Mouse (Mus musculus): ENCODE measurements around the gene Cd300ld2. TPM values are rescaled to one million over a fixed set of nuclear protein-coding genes. Genes with fewer than 3 reads are reported as not detected.
"Not testable (repeated sequence)": the region's sequence is repeated elsewhere in the genome, so short reads cannot be mapped to it uniquely, and the experiment has no call there.

Gene Cd300ld2
- total RNA-seq (2021) = not detected in 2 replicates
- long read RNA-seq = 0 reads

DNA sequence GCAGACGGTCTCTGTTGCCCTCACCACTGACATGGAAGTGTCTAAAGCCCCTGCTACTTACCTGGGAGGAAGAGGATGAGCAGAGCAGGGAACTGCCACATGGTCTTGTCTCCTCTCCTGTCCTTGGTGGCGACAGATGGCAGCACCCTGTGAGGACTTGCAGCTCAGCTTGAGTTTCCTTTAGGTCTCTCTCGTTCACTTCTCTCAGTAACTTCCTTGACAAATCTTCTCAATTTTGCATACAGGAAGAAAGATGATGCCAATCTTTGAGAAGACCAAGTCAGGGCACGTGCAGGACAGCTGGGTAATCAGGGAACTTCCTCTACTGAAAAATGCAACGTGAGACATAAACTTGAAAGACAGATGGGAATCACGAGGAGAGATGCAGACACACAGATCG, at the start of gene Cd300ld2:
Cd300ld2 (minus strand) TSS at position 101 of the 400 bp plus-strand sequence.
- not testable (repeated sequence) for DNase-seq

DNA sequence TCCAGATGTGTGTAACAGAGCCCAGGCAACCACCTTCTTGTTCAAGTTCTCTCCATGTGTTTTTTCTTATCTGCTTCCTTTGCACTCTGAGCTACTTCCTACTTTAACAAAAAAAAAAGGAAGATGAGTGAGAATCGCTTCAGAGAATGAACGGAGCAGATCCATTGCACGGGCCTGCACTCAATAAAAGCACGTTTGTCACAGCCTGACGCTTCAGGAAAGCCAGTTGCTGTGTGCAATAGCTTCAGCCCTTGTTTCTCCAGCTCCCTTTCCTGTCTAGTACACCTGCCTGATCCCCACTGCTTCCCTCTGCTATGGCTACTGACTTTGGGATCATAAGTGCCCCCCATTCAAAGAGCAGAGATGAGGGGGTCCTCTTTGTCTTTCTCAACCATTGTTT, 46.1 kb upstream of the Cd300ld2 start, which contains the start of gene Cd300e:
Cd300e (minus strand) TSS at position 101 of the 400 bp plus-strand sequence.
- DNase-seq = no peak

DNA sequence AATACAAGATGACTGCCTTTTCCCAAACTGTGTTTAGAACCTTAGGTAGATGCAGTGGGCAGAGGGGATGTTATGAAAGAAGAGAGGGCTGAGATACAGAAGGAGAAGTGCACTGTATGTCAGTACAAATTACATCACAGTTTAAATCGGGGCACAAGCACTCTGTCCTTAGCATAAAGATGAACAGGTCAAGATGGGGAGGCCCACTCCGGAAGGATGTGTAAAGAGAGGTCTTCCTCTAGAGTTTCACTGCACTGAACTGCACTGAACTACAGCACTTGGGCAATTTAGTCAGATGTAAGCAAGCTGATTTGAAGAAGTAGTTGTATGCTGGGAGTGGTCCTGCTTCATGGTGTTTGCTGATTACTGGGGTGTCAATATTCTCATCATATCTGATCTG, 43.8 kb upstream of the Cd300ld2 start:
- DNase-seq = no peak

DNA sequence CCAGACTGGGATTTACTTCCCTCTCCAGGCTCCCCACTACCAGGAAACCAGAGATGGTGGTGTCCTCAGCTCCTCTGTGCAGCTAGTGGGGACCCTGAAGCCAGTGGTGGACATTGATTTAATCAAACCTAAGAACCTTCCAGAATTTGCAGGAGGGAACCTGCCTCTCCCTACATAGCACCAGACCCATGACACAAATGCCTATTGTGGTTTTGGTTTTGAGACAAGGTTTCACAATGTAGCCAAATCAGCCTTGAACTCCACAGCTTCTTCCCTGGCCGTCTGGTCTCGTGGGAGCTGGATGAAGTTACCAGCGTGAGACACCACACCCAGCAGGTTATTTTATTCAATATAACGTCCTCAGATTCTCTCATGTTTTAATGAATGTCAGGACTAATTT, 42.7 kb upstream of the Cd300ld2 start:
- no peak for DNase-seq

DNA sequence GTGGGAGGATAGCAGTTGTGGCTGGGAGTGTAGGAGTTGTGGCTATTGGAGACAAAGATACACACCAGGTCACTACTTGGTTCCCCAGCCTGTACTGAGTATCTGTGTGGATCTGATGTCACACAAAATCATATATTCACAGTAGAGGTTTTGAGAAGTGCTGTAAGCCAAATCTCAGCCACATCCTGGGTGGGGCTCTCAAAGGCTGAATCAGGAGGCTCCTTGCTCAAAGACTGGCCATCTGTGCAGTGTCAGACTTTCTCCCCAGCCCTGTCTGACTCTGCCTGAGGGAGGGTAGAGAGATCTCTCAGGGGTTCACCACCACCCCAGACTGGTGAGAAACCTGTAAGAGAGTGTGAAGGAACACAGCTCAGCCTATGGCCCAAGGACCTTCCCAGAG, 38.5 kb upstream of the Cd300ld2 start:
- no peak for DNase-seq

DNA sequence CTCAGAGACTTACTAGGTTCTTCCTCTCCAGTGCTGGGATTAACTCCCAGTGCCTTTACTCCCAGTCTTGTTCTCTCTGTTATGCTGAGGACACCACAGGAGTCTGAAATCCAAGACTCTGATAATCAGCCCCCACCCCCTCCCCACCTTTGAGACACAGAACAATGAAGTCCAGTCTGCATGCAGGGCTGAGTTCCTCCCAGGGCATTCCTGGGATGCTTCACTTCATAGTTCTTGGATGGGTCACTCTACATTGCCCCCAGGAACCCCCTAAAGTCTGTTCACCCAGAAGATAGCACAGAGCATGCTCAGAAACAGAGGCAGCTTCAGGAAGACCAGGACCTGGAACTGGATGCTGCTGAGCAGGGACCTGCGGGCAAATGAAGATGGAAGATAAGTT, 37.0 kb upstream of the Cd300ld2 start:
- DNase-seq = no peak

DNA sequence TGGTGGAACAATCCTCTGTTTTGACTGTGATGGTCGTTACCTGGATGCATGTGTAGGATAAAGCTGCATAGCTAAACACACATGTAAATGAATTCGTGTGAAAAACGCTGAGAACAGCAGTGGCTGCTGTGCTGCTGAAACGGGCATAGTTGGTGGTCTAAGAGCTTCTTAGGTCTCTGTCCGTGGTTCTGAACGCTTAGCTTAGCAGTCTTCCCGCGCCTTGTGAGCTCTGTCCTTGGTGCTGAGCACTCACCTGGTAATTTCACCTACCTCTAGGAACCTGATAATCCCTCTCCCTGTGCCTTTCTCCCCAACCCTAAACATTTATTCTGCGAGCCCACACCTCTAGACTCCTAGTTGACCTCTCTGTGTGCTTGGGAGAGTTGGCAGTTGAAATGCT, 36.2 kb upstream of the Cd300ld2 start:
- DNase-seq = peak; percentile 36

DNA sequence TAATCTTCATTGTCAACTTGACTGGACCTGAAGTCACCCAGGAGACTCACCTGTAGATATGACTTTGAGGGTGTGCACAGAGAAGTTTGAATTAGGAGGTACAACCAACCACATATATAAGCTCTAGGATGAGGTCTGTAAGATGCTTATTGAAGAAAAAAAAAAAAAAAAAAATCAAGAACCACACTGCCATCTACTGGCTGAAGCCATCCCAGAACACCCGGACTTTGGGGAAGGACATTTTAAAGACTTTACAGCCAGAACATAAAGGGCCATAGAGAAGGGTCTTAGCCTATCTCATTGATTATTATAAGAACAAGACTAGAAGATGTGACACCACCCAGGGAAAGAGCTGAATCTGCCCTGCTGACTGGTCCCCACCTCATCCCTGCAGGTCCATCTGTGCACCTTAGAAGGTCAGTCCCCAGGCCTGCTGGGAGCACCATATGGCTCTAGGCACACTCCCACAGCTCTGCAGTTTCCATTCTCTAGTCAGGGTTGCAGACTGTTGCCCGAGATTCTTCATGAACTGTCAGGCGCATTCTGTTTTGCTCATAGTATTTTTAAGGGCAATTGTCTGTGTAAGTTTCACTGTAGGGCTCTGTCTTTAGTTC, 33.4 kb upstream of the Cd300ld2 start:
- no peak for DNase-seq

DNA sequence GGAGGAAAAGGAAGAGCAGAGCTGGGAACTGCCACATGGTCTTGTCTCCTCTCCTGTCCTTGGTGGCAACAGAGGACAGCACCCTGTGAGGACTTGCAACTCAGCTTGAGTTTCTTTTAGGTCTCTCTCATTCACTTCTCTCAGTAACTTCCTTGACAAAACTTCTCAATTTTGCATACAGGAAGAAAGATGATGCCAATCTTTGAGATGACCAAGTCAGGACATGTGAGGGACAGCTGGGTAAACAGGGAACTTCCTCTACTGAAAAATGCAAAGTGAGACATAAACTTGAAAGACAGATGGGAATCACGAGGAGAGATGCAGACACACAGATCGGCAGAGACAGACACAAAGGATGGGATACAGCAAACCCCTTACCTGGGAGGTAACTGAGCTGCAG, 32.3 kb upstream of the Cd300ld2 start, which contains the start of gene Cd300ld3:
Cd300ld3 (minus strand) TSS at position 151 of the 400 bp plus-strand sequence.
- DNase-seq = no peak

DNA sequence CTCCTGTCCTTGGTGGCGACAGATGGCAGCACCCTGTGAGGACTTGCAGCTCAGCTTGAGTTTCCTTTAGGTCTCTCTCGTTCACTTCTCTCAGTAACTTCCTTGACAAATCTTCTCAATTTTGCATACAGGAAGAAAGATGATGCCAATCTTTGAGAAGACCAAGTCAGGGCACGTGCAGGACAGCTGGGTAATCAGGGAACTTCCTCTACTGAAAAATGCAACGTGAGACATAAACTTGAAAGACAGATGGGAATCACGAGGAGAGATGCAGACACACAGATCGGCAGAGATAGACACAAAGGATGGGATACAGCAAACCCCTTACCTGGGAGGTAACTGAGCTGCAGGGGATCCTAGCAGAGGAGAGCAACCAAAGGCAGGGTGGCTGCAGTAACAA, 21.7 kb upstream of the Cd300ld2 start, which contains the start of gene Cd300ld5:
Cd300ld5 (minus strand) TSS at position 101 of the 400 bp plus-strand sequence.
- DNase-seq = not testable (repeated sequence)

DNA sequence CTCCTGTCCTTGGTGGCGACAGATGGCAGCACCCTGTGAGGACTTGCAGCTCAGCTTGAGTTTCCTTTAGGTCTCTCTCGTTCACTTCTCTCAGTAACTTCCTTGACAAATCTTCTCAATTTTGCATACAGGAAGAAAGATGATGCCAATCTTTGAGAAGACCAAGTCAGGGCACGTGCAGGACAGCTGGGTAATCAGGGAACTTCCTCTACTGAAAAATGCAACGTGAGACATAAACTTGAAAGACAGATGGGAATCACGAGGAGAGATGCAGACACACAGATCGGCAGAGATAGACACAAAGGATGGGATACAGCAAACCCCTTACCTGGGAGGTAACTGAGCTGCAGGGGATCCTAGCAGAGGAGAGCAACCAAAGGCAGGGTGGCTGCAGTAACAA, 10.9 kb upstream of the Cd300ld2 start, which contains the start of gene Cd300ld4:
Cd300ld4 (minus strand) TSS at position 101 of the 400 bp plus-strand sequence.
- not testable (repeated sequence) for DNase-seq

DNA sequence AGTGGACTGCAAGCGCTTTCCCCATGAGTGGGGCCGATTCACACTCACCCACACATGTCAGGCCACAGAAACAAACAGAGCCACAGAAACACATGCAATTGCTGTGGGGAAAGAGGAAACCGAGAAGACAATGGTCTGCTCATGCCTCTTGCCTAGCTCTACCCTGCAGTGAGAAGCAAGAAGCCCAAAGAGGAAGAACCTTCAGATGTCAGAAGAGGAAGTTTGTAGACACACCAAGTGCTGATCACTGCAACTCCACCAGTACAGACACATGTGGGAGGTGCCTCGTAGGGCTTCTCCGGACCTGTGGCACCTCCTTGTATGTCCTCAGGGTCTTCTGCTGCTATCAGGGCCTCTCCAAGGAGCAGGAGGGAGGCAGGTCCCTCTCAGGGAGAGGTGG, 11.9 kb downstream of the Cd300ld2 start:
- no peak for DNase-seq

DNA sequence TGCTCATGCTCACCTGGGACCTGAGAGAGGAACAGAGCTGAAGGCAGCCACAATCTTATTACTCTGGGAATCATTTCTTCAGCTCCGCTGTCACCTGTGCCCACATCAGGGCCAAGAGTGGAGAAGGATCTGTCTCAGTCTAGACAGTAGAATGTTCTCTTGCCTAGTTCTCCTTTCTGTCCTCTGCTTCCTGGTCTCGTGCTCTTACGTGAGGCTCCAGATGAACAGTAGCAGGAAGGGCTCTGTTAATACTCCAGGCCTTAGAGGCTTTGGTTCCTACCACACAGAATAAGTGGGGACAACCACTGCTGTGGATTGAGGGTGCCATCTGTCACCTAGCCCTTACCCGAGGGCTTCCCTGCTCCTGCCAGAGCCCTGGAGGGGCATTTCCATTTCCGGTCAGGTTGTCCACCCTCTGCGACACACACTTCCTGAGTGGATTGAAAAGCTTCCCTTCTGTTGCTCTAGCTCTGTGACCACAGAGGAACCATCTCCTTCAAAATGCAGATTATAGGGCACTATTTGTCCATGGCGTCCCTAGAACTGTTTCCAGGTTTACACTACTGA, 14.4 kb downstream of the Cd300ld2 start, which contains the start of gene Cd300c2:
Cd300c2 (minus strand) TSS at position 407 of the 567 bp plus-strand sequence.
- no peak for DNase-seq

DNA sequence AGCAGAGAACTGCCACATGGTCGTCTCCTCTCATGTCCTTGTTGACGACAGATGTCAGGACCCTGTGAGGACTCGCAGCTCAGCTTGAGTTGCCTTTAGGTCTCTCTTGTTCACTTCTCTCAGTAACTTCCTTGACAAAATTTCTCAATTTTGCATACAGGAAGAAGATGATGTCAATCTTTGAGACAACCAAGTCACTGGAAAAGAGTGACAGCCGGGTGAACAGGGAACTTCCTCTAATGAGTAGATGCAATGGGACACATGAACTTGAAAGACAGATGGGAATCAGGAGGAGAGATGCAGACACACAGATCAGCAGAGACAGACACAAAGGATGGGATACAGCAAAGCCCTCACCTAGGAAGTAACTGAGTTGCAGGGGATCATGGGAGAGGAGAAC, 26.2 kb downstream of the Cd300ld2 start, which contains the start of gene Cd300ld:
Cd300ld (minus strand) TSS at position 130 of the 400 bp plus-strand sequence.
- no peak for DNase-seq

DNA sequence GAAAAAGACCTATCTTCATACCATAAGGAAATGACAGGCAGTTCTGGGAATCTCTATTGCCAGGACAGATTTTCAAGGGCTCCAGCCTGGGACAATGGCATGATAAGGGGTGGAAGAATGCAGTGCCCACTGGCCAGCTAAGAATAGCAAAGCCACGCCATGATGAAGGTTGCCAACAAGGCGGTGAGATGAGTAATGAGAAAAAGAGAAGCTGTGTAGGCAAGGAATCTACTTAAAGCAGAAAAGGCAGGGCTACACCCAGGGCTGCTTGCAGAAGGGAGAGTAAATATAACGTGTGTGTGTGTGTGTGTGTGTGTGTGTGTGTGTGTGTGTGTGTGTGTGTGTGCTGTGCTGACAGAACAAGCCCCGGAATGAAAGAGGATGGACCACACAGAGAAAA, 34.1 kb downstream of the Cd300ld2 start:
- no peak for DNase-seq

DNA sequence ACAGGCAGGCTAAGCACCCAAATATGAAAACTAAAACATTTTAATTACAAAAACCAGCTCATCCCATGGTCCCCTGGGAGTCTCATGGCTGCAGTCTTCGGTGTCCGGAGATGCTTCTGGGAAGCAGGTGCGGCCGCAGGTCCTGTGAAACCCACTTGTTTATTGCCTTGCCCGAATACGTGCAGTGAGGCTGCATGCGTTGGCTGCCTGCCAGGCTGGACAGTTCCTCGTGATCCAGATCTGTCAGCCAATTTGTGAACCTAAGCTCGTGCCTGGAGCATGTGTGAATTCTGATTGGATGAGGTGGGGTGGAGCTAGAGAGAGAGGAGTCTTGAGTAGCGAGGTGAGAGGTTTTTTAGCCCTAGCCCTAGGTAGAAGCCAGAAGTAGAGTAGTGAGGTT, 43.3 kb downstream of the Cd300ld2 start:
- DNase-seq = no peak

DNA sequence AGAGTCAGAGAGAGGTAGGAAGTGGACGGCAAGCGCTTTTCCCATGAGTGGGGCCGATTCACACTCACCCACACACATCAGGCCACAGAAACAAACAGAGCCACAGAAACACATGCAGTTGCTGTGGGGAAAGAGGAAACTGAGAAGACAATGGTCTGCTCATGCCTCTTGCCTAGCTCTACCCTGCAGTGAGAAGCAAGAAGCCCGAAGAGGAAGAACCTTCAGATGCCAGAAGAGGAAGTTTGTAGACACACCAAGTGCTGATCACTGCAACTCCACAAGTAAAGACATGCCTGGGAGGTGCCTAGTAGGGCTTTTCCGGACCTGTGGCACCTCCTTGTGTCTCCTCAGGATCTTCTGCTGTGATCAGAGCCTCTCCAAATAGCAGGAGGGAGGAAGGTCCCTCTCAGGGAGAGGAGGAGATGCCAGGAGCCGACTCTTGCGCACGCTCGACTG, 47.2 kb downstream of the Cd300ld2 start, which contains the start of gene Cd300c:
Cd300c (minus strand) TSS at position 406 of the 456 bp plus-strand sequence.
- no peak for DNase-seq

DNA sequence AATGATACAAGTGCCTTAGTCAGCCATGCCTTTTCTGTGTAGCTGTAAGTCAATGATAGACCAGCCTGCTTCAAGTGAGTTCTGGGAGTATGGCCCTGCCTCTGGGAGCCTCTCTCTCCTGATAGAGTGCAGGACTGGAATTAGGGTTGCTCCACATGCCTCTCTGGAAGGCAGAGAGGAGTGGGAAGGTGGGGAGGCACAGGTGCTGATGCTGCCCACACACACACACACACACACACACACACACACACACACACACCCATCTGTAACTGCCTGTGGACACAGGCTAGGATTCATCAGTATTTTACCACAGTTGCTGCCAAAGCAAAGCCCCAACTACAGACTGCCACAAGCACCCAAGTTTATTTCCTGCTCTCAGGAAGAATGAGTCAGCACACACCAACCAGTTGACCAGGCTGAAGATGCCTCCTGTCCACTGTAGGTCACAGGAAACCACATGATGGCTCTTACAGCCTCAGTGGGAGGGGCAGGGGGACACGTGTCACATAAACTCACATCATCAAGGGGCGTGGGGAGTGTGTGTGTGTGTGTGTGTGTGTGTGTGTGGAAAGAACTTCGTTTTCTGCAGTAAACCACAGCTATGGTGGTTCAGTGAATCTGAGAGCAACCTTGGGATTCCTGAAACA, 50.7 kb downstream of the Cd300ld2 start:
- DNase-seq = no peak

DNA sequence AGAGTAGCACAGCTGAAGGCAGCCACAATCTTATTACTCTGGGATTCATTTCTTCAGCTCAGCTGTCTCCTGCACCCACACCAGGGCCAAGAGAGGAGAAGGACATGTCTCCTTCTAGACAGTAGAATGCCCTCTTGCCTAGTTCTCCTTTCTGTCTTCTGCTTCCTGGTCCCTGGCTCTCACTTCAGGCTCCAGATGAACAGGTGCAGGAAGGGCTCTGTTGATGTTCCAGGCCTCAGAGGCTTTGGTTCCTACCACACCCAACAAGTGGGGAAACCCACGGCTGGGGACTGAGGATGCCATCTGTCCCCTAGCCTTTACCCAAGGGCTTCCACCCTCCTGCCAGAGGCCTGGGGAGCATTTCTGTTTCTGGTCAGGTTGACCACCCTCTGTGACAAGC, 55.6 kb downstream of the Cd300ld2 start:
- DNase-seq = no peak

Data from adrenal gland, postnatal 25 days (tissue).